Comparison of ENCODE assay signal across 8 mouse cellular contexts in the genomic region with DNA sequence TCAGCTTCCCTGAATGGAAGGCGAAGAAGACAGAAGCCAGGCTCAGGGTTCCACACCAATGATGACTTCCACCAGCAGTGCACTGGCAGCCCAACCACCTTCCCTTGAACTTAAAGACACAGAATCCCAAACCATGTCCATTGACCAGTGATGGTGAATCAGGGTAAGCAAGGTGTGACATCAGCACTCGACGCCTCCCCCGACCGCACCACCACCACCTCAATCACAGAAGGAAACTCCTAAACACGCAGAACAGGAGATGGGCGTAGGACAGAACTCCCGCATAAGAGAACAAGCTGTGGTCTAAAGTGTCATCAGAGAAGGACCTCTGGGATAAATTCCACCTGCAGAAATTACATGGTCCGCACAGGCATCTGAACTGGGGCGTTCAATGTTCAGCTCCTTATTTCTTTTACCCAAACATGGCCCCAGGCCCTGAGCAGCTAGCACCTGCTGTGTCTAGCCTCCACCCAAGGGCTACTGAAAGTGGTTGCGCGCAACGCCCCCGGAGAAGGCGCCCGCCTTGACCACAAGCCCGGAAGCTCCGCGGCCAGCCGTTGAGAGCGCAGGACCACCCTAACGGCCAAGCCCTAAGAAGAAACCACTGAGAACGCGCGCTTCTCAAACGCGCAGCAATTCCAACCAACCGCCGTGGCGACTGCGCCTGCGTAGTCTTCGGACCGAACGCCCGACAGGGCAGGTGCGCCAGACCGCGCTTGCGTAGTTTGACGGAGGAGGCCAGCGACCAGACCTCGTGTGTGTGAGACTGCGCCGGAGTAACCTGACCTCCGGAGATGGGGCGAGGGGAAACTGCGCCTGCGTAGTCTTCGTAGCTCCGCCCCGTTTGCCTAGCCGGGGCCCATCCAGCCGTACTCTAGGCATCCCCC. TPM values are rescaled to one million over a fixed set of nuclear protein-coding genes. Genes with fewer than 3 reads are reported as not detected.
DNase-seq lines count a peak whose midpoint lies in the region; ATAC-seq and TF ChIP-seq lines count a peak whose summit lies in the region.

No protein-coding gene starts in this region.

- H3K4me1 ChIP-seq in hindbrain, postnatal 0 days (ENCODE audit: insufficient read depth, low read length) = peaks cover 12% of the 10 kb centered on the region; the same call in 1 of the 2 replicates

- no peaks in the 10 kb centered on the region for H3K27me3 ChIP-seq in hindbrain, postnatal 0 days (ENCODE audit: insufficient read depth, low read length)

- no peaks in the 10 kb centered on the region for H3K36me3 ChIP-seq in hindbrain, postnatal 0 days (ENCODE audit: insufficient read depth, low read length)

- no peaks in the 10 kb centered on the region for H3K9me3 ChIP-seq in hindbrain, postnatal 0 days (ENCODE audit: low read length)

- DNase-seq in ZHBTc4 (ENCODE audit: low read depth, low spot score) = peak; percentile 100
- peak; percentile 100 for DNase-seq in gastrocnemius, adult 2 months
- peak; percentile 99 for DNase-seq in hindbrain, postnatal 0 days (ENCODE audit: low spot score)
- DNase-seq in left cerebral cortex, adult 2 months (ENCODE audit: extremely low spot score in 1 of 2, low spot score in 2 of 2) = peak; percentile 98 to 99
- DNase-seq in right cerebral cortex, adult 2 months (ENCODE audit: low spot score in 2 of 2) = peak; percentile 98
- peak; percentile 99 for DNase-seq in urinary bladder, postnatal 14 days (ENCODE audit: low spot score)

- peak; percentile 87 for ATAC-seq in common myeloid progenitor, adult 5-6 weeks (replicated peaks; ENCODE audit: low read depth, poor library complexity, severe bottlenecking)
- peak; percentile 99 for ATAC-seq in hindbrain, postnatal 0 days
- peak; percentile 87 for ATAC-seq in megakaryocyte, adult 5-6 weeks (ENCODE audit: poor library complexity, severe bottlenecking)

- 7% methylated on average over 54 of the region's 54 CpGs for WGBS in hindbrain, postnatal 0 days

- TF ChIP-seq CTCF in gastrocnemius, adult 2 months (IDR thresholded peaks at IDR 0.05) = no peak
- TF ChIP-seq CTCF in hindbrain, postnatal 0 days (IDR thresholded peaks at IDR 0.05; ENCODE audit: low read depth) = no peak
- no peak for TF ChIP-seq CTCF in left cerebral cortex, adult 2 months (IDR thresholded peaks at IDR 0.05)

- peak overlapping the region; percentile 84 for H3K4me2 ChIP-seq in hindbrain, postnatal 0 days (ENCODE audit: low read depth, low read length)

- H3K9ac ChIP-seq in hindbrain, postnatal 0 days (replicated peaks; ENCODE audit: low read length) = peak overlapping the region; percentile 82

- intact Hi-C loops in gastrocnemius, adult 2 months (cut with DNase I) = loop anchor here (2.0 to 5.0 kb wide), 2 partner anchors 18 to 66 kb away; partner anchors contain the start of genes Alg12 and Creld2
- intact Hi-C loops in left cerebral cortex, adult 2 months (cut with DNase I) = loop anchor here (2.0 to 5.0 kb wide), 2 partner anchors 16 to 66 kb away; partner anchors contain the start of genes Alg12, Brd1 and Creld2

- H3K27ac ChIP-seq in gastrocnemius, adult 2 months = peak overlapping the region; percentile 97
- peak overlapping the region; percentile 89 for H3K27ac ChIP-seq in hindbrain, postnatal 0 days
- H3K27ac ChIP-seq in left cerebral cortex, adult 2 months = peak overlapping the region; percentile 85

- H3K4me3 ChIP-seq in gastrocnemius, adult 2 months = peak overlapping the region; percentile 76
- H3K4me3 ChIP-seq in hindbrain, postnatal 0 days (ENCODE audit: low read length) = peak overlapping the region; percentile 77
- H3K4me3 ChIP-seq in left cerebral cortex, adult 2 months = peak overlapping the region; percentile 51

RNA-seq across cellular contexts. Expression of gene Zbed4, which starts 0.5 kb away (rescaled TPM):
- total RNA-seq in common myeloid progenitor, adult 5-6 weeks (2017) = 44.2 and 56.9 TPM in 2 replicates
- total RNA-seq in gastrocnemius, adult 2 months (2021) = 10 to 100 TPM; 14.1 to 15.8 TPM
- total RNA-seq in hindbrain, postnatal 0 days (2014; rRNA removed) = 18.6 and 18.8 TPM in 2 replicates
- polyA plus RNA-seq in hindbrain, postnatal 0 days (2015; fragmentation: Nextera tagmentation; extraction: Ambion mirVana) = 4.8 and 5.4 TPM in 2 replicates
- 10 to 100 TPM; 10.9 to 12.6 TPM for total RNA-seq in left cerebral cortex, adult 2 months (2021)
- total RNA-seq in megakaryocyte, adult 5-6 weeks (2015) = 30.0 and 31.9 TPM in 2 replicates
- 32.4 and 37.4 TPM in 2 replicates for total RNA-seq in megakaryocyte, adult 5-6 weeks (2017)

RNA-seq across cellular contexts. Expression of gene Brd1, which starts 16.9 kb away (rescaled TPM):
- 59.4 and 63.7 TPM in 2 replicates for total RNA-seq in common myeloid progenitor, adult 5-6 weeks (2017)
- total RNA-seq in gastrocnemius, adult 2 months (2021) = 10 to 100 TPM; 25.0 to 25.4 TPM
- 43.5 and 45.2 TPM in 2 replicates for total RNA-seq in hindbrain, postnatal 0 days (2014; rRNA removed)
- 12.4 and 13.1 TPM in 2 replicates for polyA plus RNA-seq in hindbrain, postnatal 0 days (2015; fragmentation: Nextera tagmentation; extraction: Ambion mirVana)
- 10 to 100 TPM; 54.5 to 57.8 TPM for total RNA-seq in left cerebral cortex, adult 2 months (2021)
- total RNA-seq in megakaryocyte, adult 5-6 weeks (2015) = 29.6 and 30.1 TPM in 2 replicates
- 43.0 and 56.4 TPM in 2 replicates for total RNA-seq in megakaryocyte, adult 5-6 weeks (2017)

Comparison
In these comparisons a context has a peak if more than half of its experiments do, and no peak if none do; other contexts are left out.
1. Peak in every context shown above with its lines: DNase-seq, ATAC-seq, H3K4me3 ChIP-seq and H3K27ac ChIP-seq.